Mouse (Mus musculus): ENCODE data around the gene Astl. TPM values are rescaled to one million over a fixed set of nuclear protein-coding genes. Genes with fewer than 3 reads are reported as not detected.

The Astl gene
- polyA plus RNA-seq, 1 experiment from 2014 or later = not detected

DNA sequence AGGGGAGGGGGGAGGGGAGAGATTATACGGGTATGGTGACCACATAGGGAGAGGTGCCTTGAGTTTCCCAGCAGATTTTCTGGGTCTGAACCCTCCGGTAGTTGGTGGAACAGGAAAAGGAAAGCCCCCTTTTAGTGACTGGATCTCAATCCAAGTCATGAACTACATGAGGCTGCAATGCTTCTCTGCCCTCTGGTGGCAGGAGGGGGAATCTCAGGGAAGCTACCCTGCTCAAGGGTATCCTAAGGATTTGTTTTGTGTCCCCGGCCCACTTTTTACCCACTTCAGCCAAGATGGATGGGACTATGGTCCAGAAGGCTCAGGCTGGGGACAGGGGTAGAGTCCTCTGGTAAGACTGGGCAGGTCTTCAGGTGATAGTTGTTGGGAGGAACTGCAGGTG is 2.7 kb downstream of the Astl start:
- Histone ChIP-seq H3K4me1 (ENCODE audit: control insufficient read depth, low read depth, low read length) (peaks cover 5% of the 10 kb centered on the region), H3K4me2 (ENCODE audit: low read depth, low read length) (no peak overlapping the region), H3K27ac (ENCODE audit: low read length) (no peak overlapping the region), H3K4me3 (ENCODE audit: low read depth, low read length) (no peak overlapping the region), H3K27me3 (ENCODE audit: control insufficient read depth, insufficient read depth, low read depth, low read length) (peaks cover 16% of the 10 kb centered on the region), H3K36me3 (ENCODE audit: control insufficient read depth, insufficient read depth) (no peaks in the 10 kb centered on the region), H3K9ac (ENCODE audit: low read depth, low read length) (no peak overlapping the region), H3K9me3 (replicated peaks; ENCODE audit: control insufficient read depth, low read length) (no peaks in the 10 kb centered on the region)
- WGBS (ENCODE audit: insufficient replicate concordance) = 6% methylated on average over 3 of the region's 3 CpGs
- ATAC-seq (ENCODE audit: low read depth) = no peak; the same call in 1 of the 2 replicates

DNA sequence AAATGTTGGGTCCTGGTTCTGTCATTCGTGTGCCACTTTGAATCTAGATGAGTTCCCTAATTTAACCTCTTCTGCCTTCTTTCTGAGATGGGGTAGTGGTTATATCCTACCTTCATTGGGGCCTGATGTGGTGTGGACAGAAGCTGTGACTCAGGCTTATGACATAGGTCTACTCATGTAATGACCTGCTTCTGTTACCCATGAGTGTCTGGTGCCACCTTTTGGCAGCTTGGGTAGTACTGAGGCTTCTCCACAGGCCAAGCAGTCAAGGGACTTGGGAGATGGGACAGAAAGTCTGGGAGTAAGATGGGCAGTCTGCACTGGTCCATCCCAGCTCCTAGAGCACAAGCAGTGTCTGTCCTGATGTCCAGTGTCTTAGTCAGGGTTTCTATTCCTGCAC is 7.9 kb downstream of the Astl start:
- Histone ChIP-seq H3K4me3 (ENCODE audit: low read depth, low read length) (no peak overlapping the region), H3K27me3 (ENCODE audit: control insufficient read depth, insufficient read depth, low read depth, low read length) (no peaks in the 10 kb centered on the region), H3K36me3 (ENCODE audit: control insufficient read depth, insufficient read depth) (no peaks in the 10 kb centered on the region), H3K27ac (ENCODE audit: low read length) (no peak overlapping the region), H3K9me3 (replicated peaks; ENCODE audit: control insufficient read depth, low read length) (no peaks in the 10 kb centered on the region), H3K9ac (ENCODE audit: low read depth, low read length) (no peak overlapping the region), H3K4me2 (ENCODE audit: low read depth, low read length) (no peak overlapping the region), H3K4me1 (ENCODE audit: control insufficient read depth, low read depth, low read length) (no peaks in the 10 kb centered on the region)
- WGBS (ENCODE audit: insufficient replicate concordance) = 30% methylated on average over 1 of the region's 1 CpGs
- no peak for ATAC-seq (ENCODE audit: low read depth)

DNA sequence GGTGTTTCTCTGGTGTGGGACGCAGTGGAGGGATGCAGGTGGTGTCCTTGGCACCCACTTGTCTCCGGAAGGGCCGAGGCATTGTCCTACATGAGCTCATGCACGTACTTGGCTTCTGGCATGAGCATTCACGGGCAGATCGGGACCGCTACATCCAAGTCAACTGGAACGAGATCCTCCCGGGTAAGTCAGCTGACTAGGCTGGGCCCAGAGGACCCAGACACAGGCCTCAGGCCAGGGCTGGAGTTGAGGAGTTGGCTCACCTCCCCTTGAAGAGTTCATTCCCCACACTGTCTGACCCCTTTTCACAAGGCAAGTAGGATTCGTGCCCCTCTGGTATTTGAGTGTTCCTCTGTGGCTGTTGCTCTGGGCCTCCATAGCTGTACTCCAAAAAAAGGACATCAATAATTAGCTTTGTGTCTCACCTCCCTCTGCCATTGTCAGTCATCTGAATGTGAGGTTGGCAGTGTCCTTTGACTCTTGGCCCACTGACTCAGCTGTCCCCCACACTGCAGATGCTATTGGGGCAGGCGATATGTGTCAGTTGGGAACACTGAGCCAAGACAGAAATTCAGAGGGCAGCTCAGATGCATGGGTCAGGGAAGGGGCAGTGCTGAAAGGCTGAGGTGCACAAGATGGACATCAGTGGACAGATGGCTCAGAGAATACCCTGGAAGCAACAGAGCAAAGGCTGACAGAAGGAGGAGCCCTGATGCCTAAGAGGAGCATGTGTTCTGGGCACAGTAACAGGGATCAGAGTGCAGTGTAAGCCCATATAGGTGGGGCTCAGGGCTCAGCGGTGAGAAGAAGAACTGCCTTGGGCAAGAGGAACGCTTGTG is 8.9 kb downstream of the Astl start:
- no peaks in the 10 kb centered on the region for H3K36me3 ChIP-seq (ENCODE audit: control insufficient read depth, insufficient read depth)
- no peak overlapping the region for H3K4me3 ChIP-seq (ENCODE audit: low read depth, low read length)
- H3K4me1 ChIP-seq (ENCODE audit: control insufficient read depth, low read depth, low read length) = no peaks in the 10 kb centered on the region
- no peaks in the 10 kb centered on the region for H3K9me3 ChIP-seq (replicated peaks; ENCODE audit: control insufficient read depth, low read length)
- H3K27ac ChIP-seq (ENCODE audit: low read length) = no peak overlapping the region
- 64% methylated on average over 13 of the region's 13 CpGs for WGBS (ENCODE audit: insufficient replicate concordance)
- no peak overlapping the region for H3K4me2 ChIP-seq (ENCODE audit: low read depth, low read length)
- no peak overlapping the region for H3K9ac ChIP-seq (ENCODE audit: low read depth, low read length)
- no peaks in the 10 kb centered on the region for H3K27me3 ChIP-seq (ENCODE audit: control insufficient read depth, insufficient read depth, low read depth, low read length)
- no peak for ATAC-seq (ENCODE audit: low read depth)

- Histone ChIP-seq H3K4me1 (ENCODE audit: control insufficient read depth, low read depth, low read length) (no peaks in the 10 kb centered on the region), H3K4me3 (ENCODE audit: low read depth, low read length) (no peak overlapping the region), H3K27me3 (ENCODE audit: control insufficient read depth, insufficient read depth, low read depth, low read length) (peaks cover 6% of the 10 kb centered on the region; the same call in 1 of the 2 replicates), H3K9me3 (replicated peaks; ENCODE audit: control insufficient read depth, low read length) (no peaks in the 10 kb centered on the region), H3K27ac (ENCODE audit: low read length) (no peak overlapping the region), H3K9ac (ENCODE audit: low read depth, low read length) (no peak overlapping the region), H3K4me2 (ENCODE audit: low read depth, low read length) (no peak overlapping the region), H3K36me3 (ENCODE audit: control insufficient read depth, insufficient read depth) (no peaks in the 10 kb centered on the region)
- ATAC-seq (ENCODE audit: low read depth) = peak; percentile 66
- WGBS (ENCODE audit: insufficient replicate concordance) = 50% methylated on average over 4 of the region's 4 CpGs
Measured at GRCm38 (mm10) chr2:127353881-127354280, 15.4 kb downstream of the Astl start.

- H3K9me3 ChIP-seq (replicated peaks; ENCODE audit: control insufficient read depth, low read length) = no peaks in the 10 kb centered on the region
- under 1% methylated on average over 44 of the region's 49 CpGs for WGBS (ENCODE audit: insufficient replicate concordance)
- H3K36me3 ChIP-seq (ENCODE audit: control insufficient read depth, insufficient read depth) = no peaks in the 10 kb centered on the region
- peak within 1 kb of the TSS; percentile 92 for H3K4me2 ChIP-seq (ENCODE audit: low read depth, low read length)
- H3K4me3 ChIP-seq (ENCODE audit: low read depth, low read length) = peak within 1 kb of the TSS; percentile 77
- H3K4me1 ChIP-seq (ENCODE audit: control insufficient read depth, low read depth, low read length) = peaks cover 34% of the 10 kb centered on the region
- H3K27ac ChIP-seq (ENCODE audit: low read length) = peak within 1 kb of the TSS; percentile 65
- H3K9ac ChIP-seq (ENCODE audit: low read depth, low read length) = peak within 1 kb of the TSS; percentile 77
- H3K27me3 ChIP-seq (ENCODE audit: control insufficient read depth, insufficient read depth, low read depth, low read length) = peaks cover 52% of the 10 kb centered on the region
- ATAC-seq (ENCODE audit: low read depth) = peak; percentile 89
Measured at GRCm38 (mm10) chr2:127362459-127363281, 24.2 kb downstream of the Astl start, which contains the start of gene Adra2b. Adra2b (plus strand) TSS chr2:127363208.

GRCm38 (mm10) chr2:127363282-127363652 is 24.8 kb downstream of the Astl start:
- 1% methylated on average over 28 of the region's 28 CpGs for WGBS (ENCODE audit: insufficient replicate concordance)
- Histone ChIP-seq H3K27ac (ENCODE audit: low read length) (peak overlapping the region; percentile 64), H3K4me1 (ENCODE audit: control insufficient read depth, low read depth, low read length) (peaks cover 39% of the 10 kb centered on the region)

DNA sequence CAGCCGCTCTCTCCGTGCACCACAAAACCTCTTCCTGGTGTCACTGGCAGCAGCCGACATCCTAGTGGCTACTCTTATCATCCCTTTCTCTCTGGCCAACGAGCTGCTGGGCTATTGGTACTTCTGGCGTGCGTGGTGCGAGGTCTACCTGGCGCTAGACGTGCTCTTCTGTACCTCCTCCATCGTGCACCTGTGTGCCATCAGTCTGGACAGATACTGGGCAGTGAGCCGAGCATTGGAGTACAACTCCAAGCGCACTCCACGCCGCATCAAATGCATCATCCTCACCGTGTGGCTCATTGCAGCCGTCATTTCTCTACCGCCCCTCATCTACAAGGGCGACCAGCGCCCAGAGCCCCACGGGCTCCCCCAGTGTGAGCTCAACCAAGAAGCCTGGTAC is 25.3 kb downstream of the Astl start:
- Histone ChIP-seq H3K27me3 (ENCODE audit: control insufficient read depth, insufficient read depth, low read depth, low read length) (peaks cover 52% of the 10 kb centered on the region), H3K4me1 (ENCODE audit: control insufficient read depth, low read depth, low read length) (peaks cover 44% of the 10 kb centered on the region), H3K27ac (ENCODE audit: low read length) (peak overlapping the region; percentile 64; the same call in 1 of the 2 replicates), H3K36me3 (ENCODE audit: control insufficient read depth, insufficient read depth) (no peaks in the 10 kb centered on the region), H3K4me2 (ENCODE audit: low read depth, low read length) (peak overlapping the region; percentile 92), H3K9ac (ENCODE audit: low read depth, low read length) (peak overlapping the region; percentile 77), H3K4me3 (ENCODE audit: low read depth, low read length) (peak overlapping the region; percentile 77), H3K9me3 (replicated peaks; ENCODE audit: control insufficient read depth, low read length) (no peaks in the 10 kb centered on the region)
- 8% methylated on average over 20 of the region's 20 CpGs for WGBS (ENCODE audit: insufficient replicate concordance)
- ATAC-seq (ENCODE audit: low read depth) = no peak

More at GRCm38 (mm10) chr2:127363282-127363652, 24.8 kb downstream of the Astl start:
- peak; percentile 23 for ATAC-seq (ENCODE audit: low read depth)
- peak overlapping the region; percentile 77 for H3K4me3 ChIP-seq (ENCODE audit: low read depth, low read length)
- peaks cover 52% of the 10 kb centered on the region for H3K27me3 ChIP-seq (ENCODE audit: control insufficient read depth, insufficient read depth, low read depth, low read length)
- H3K9ac ChIP-seq (ENCODE audit: low read depth, low read length) = peak overlapping the region; percentile 77
- H3K4me2 ChIP-seq (ENCODE audit: low read depth, low read length) = peak overlapping the region; percentile 92
- H3K9me3 ChIP-seq (replicated peaks; ENCODE audit: control insufficient read depth, low read length) = no peaks in the 10 kb centered on the region
- no peaks in the 10 kb centered on the region for H3K36me3 ChIP-seq (ENCODE audit: control insufficient read depth, insufficient read depth)

DNA sequence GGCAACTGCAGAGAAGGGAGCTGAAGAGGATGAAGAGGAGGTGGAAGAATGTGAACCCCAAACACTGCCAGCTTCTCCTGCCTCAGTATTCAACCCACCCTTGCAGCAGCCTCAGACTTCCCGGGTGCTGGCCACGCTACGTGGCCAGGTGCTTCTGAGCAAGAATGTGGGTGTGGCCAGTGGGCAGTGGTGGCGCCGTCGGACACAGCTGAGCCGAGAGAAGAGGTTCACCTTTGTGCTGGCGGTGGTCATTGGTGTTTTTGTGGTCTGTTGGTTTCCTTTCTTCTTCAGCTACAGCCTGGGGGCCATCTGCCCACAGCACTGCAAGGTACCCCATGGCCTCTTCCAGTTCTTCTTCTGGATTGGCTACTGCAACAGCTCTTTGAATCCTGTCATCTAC is 26.0 kb downstream of the Astl start:
- Histone ChIP-seq H3K27ac (ENCODE audit: low read length) (no peak overlapping the region), H3K27me3 (ENCODE audit: control insufficient read depth, insufficient read depth, low read depth, low read length) (peaks cover 52% of the 10 kb centered on the region), H3K4me1 (ENCODE audit: control insufficient read depth, low read depth, low read length) (peaks cover 51% of the 10 kb centered on the region), H3K36me3 (ENCODE audit: control insufficient read depth, insufficient read depth) (no peaks in the 10 kb centered on the region), H3K4me3 (ENCODE audit: low read depth, low read length) (peak overlapping the region; percentile 77), H3K4me2 (ENCODE audit: low read depth, low read length) (peak overlapping the region; percentile 92), H3K9me3 (replicated peaks; ENCODE audit: control insufficient read depth, low read length) (no peaks in the 10 kb centered on the region), H3K9ac (ENCODE audit: low read depth, low read length) (peak overlapping the region; percentile 77)
- no peak for ATAC-seq (ENCODE audit: low read depth)
- 10% methylated on average over 8 of the region's 8 CpGs for WGBS (ENCODE audit: insufficient replicate concordance)
